Mouse (Mus musculus) forebrain, postnatal 0 days (tissue): ENCODE data around the gene Dis3l2. TPM values are rescaled to one million over a fixed set of nuclear protein-coding genes. Genes with fewer than 3 reads are reported as not detected.

ENCODE experiments used
- ATAC-seq: fragments of 200-750 bp; cut with Nextera tagmentation; 2 replicates; pipeline ENCODE4 v1.8.0; 2017; ENCODE audit warnings: mild to moderate bottlenecking, moderate library complexity
- DNase-seq: peaks from one replicate; pipeline ENCODE4 v3.0.0-alpha.2; 2015
- H3K27ac ChIP-seq: fragments of 300-500 bp; sonication (generic); 2 replicates; pipeline ENCODE4 v1.5.1; 2014; ENCODE audit warnings: low read depth, mild to moderate bottlenecking, antibody characterized with exemption, low read length, moderate library complexity, mixed read lengths
- H3K27me3 ChIP-seq: fragments of 300-500 bp; sonication (generic); 2 replicates; pipeline ENCODE4 v1.6.1; 2014; ENCODE audit warnings: mild to moderate bottlenecking, low read length, mixed read lengths; ENCODE audit not compliant: insufficient read depth
- H3K36me3 ChIP-seq: fragments of 300-500 bp; sonication (generic); 2 replicates; pipeline ENCODE4 v1.6.1; 2014; ENCODE audit warnings: mild to moderate bottlenecking, moderate library complexity; ENCODE audit not compliant: insufficient read depth
- H3K4me1 ChIP-seq: fragments of 300-500 bp; sonication (generic); 2 replicates; pipeline ENCODE4 v1.6.1; 2014; ENCODE audit warnings: antibody characterized with exemption; ENCODE audit not compliant: insufficient read depth
- H3K4me2 ChIP-seq: fragments of 300-500 bp; sonication (generic); 2 replicates; pipeline ENCODE4 v1.6.1; 2014; ENCODE audit warnings: low read depth, mild to moderate bottlenecking, moderate library complexity
- H3K4me3 ChIP-seq: fragments of 300-500 bp; sonication (generic); 2 replicates; pipeline ENCODE4 v1.5.1; 2014; ENCODE audit warnings: low read depth, low read length, mixed read lengths
- H3K9ac ChIP-seq: fragments of 300-500 bp; sonication (generic); 2 replicates; pipeline ENCODE4 v1.6.1; 2014; ENCODE audit warnings: mild to moderate bottlenecking
- H3K9me3 ChIP-seq: fragments of 300-500 bp; sonication (generic); 2 replicates; pipeline ENCODE4 v1.6.1; 2016; ENCODE audit warnings: low read length
- CTCF ChIP-seq: sonication (generic); IDR thresholded peaks from 2 replicates; pipeline ENCODE4 v1.5.1; 2016; ENCODE audit warnings: antibody characterized with exemption, control low read depth, low read depth
- WGBS: fragments of 180-500 bp; shearing (Covaris S2); extraction: QIAGEN DNeasy Blood & Tissue Kit; methylation state at CpG from one replicate; pipeline ENCODE4 v1.1.7; 2014; 5-methylcytosine and 5-hydroxymethylcytosine counted together
- polyA plus RNA-seq: library from polyadenylated mRNA; unstranded; fragments of >200 nt; fragmentation: Nextera tagmentation; extraction: Ambion mirVana; gene quantifications from 2 replicates; pipeline ENCODE4 v1.2.1, GENCODE M21; 2015
- total RNA-seq: library from RNA; depleted of rRNA; stranded (reverse); fragments of >200 nt; gene quantifications from 2 replicates; pipeline ENCODE4 v1.2.3, GENCODE M21; 2014

Gene Dis3l2
- total and polyA plus RNA-seq, 2 experiments from 2014 or later, result 35.0 to 53.6 TPM

DNA sequence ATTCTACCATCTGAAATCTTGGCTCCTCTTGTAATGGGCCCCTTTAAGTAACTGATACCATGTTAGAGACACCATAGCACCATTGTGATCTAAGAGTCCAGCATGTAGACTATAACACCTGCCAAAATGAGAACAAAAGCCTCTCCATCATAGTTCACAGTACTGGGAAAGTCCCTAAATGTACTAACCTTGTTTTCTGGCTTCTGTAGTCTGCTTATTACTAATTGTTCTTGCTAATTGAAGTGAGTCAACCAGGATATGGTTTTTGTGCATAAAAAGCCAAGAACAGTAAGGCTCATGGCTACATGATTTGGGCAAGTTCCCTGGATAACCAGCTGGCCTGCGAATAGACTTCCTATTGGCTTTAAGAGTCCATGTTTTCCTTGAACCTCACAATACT, 183.5 kb downstream of the Dis3l2 start:
- WGBS, result 97% methylated on average over 1 of the region's 1 CpGs

DNA sequence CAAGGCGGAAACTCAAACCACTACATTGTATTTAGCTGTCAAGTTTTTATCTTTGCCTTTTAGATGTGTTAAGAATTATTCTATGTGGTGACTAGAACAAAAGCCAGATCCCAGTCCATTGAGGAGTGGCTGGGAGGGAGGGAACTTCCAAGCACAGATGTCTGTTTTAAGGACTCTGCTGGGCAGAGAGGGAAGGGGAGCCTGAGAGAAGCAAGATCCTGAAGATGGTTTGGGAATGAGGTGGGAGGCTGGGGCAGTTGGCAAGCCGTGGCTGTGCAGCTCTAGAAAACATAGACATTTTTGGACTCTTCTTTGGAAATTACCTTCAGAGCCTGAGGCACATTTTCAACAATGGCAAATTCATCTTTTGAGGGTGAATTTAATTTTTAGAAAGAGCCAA, 208.9 kb downstream of the Dis3l2 start:
- H3K9me3 ChIP-seq, result no peaks in the 10 kb centered on the region
- ATAC-seq, result no peak

More for the DNA sequence above, 183.5 kb downstream of the Dis3l2 start:
- Histone ChIP-seq H3K27ac (no peak overlapping the region), H3K9me3 (no peaks in the 10 kb centered on the region), H3K4me2 (no peak overlapping the region), H3K9ac (no peak overlapping the region), H3K27me3 (no peaks in the 10 kb centered on the region), H3K4me1 (no peaks in the 10 kb centered on the region), H3K36me3 (no peaks in the 10 kb centered on the region), H3K4me3 (no peak overlapping the region)
- no peak for TF ChIP-seq CTCF
- DNase-seq (no peak), ATAC-seq (no peak)

DNA sequence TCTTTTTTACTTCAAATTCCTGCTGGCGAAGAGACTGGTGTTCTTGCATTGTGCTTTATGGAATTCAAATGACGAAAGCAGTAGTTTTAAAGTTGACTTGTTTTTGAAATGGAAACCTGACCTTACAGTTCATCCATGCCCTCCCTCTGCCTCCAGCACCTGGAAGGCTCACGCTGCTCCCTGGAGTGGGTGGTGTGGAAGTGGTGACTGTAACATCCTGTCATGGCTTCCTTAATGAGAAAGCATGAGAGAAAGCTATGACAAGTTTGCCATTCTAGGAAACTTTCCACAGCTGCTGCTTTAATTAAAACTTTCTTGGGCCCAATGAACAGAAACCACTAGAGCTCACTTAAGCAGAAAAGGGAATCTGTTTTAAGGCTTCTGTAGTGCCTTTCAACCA, 210.3 kb downstream of the Dis3l2 start:
- Histone ChIP-seq H3K36me3 (no peaks in the 10 kb centered on the region), H3K4me2 (no peak overlapping the region), H3K9ac (no peak overlapping the region), H3K27ac (no peak overlapping the region), H3K4me1 (no peaks in the 10 kb centered on the region), H3K27me3 (no peaks in the 10 kb centered on the region), H3K9me3 (no peaks in the 10 kb centered on the region), H3K4me3 (no peak overlapping the region)
- 88% methylated on average over 3 of the region's 3 CpGs for WGBS
- no peak for TF ChIP-seq CTCF
- no peak for ATAC-seq
- DNase-seq, result no peak

More for the DNA sequence above, 208.9 kb downstream of the Dis3l2 start:
- WGBS, result 77% methylated on average over 2 of the region's 2 CpGs
- Histone ChIP-seq H3K36me3 (no peaks in the 10 kb centered on the region), H3K4me3 (no peak overlapping the region), H3K4me1 (no peaks in the 10 kb centered on the region), H3K9ac (no peak overlapping the region), H3K27me3 (no peaks in the 10 kb centered on the region), H3K4me2 (no peak overlapping the region), H3K27ac (no peak overlapping the region)
- no peak for DNase-seq
- no peak for TF ChIP-seq CTCF

DNA sequence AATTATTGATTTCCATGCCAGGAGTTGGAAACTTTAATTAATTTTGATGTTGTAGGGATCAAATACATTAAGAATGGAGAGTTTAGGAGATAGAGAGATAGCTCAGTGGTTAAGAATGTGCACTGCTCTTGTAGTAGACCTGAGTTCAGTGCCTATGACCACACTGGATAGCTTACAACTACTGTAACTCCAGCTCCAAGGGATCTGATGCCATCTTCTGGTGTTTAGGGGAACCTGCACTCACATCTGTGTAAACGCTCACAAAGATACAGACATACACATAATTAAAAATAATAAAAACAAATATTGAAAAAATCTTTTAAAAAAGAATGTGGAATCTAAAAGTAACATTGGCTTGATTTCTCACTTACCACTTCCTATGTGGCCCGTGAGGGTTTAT, 211.1 kb downstream of the Dis3l2 start:
- no peak for TF ChIP-seq CTCF
- no peaks in the 10 kb centered on the region for H3K27me3 ChIP-seq
- WGBS, result 96% methylated on average over 2 of the region's 2 CpGs
- ATAC-seq (no peak), DNase-seq (no peak)
- no peaks in the 10 kb centered on the region for H3K36me3 ChIP-seq
- no peak overlapping the region for H3K27ac ChIP-seq
- H3K9ac ChIP-seq, result no peak overlapping the region
- H3K4me3 ChIP-seq, result no peak overlapping the region
- H3K4me2 ChIP-seq, result no peak overlapping the region
- H3K4me1 ChIP-seq, result no peaks in the 10 kb centered on the region
- H3K9me3 ChIP-seq, result no peaks in the 10 kb centered on the region

DNA sequence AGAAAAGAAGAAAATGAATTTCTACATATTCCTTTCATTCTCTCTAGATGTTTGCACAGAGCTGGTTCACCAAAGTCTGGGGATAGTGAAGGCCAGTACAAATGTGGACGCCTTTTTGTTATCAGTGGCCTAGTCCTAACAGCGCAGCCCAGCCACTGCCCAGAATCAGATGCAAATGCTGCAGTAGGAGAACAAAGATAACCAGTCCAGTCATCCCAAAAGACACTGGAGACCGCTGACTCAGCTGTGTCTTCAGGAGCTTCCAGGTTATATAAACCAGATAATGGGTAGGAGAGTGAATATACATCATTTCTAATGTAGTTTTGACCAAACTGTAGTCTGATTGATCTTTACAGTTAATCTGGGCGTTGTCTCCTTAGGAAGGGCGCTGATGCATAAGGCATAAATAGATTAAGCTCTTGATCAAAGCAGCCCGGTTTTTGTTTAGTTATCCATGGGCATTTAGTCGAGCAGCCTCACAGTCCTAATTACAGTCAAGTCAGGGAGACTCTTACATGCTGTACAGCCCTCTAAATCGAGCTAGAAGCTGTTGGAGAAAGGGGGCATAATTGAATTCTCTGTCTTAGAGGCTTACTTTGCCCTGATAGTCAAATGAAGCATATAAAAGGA, 212.9 kb downstream of the Dis3l2 start:
- no peak overlapping the region for H3K27ac ChIP-seq
- H3K27me3 ChIP-seq, result no peaks in the 10 kb centered on the region
- no peaks in the 10 kb centered on the region for H3K4me1 ChIP-seq
- H3K9ac ChIP-seq, result no peak overlapping the region
- WGBS, result 38% methylated on average over 8 of the region's 8 CpGs
- TF ChIP-seq CTCF, result no peak
- no peak overlapping the region for H3K4me2 ChIP-seq
- H3K4me3 ChIP-seq, result no peak overlapping the region
- DNase-seq (no peak), ATAC-seq (no peak)
- H3K36me3 ChIP-seq, result no peaks in the 10 kb centered on the region
- H3K9me3 ChIP-seq, result no peaks in the 10 kb centered on the region

DNA sequence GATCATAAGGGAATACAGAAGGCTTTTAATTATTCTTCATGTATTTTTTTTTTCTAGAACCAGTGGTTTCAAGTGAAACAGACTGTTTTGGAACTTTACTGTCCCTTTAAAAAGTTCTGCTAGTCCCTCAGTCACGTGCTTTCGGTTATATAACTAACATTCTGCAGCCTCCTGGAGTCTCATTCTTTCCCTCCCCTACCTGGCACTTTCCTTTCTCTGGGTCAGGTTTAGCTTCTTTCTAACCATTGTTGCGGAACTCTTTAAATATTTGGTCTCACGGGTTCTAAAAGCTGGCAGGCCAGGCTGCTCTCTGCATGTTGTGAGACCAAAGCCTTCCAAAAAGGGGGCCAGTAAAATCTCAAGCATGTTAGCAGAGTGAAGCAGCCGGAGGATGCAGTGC, 222.2 kb downstream of the Dis3l2 start:
- Histone ChIP-seq H3K27ac (no peak overlapping the region), H3K4me2 (no peak overlapping the region), H3K9ac (no peak overlapping the region), H3K36me3 (peaks cover 3% of the 10 kb centered on the region; the same call in 1 of the 2 replicates), H3K9me3 (no peaks in the 10 kb centered on the region), H3K27me3 (no peaks in the 10 kb centered on the region), H3K4me3 (no peak overlapping the region), H3K4me1 (no peaks in the 10 kb centered on the region)
- ATAC-seq (no peak), DNase-seq (no peak)
- no peak for TF ChIP-seq CTCF
- WGBS, result 69% methylated on average over 5 of the region's 5 CpGs

DNA sequence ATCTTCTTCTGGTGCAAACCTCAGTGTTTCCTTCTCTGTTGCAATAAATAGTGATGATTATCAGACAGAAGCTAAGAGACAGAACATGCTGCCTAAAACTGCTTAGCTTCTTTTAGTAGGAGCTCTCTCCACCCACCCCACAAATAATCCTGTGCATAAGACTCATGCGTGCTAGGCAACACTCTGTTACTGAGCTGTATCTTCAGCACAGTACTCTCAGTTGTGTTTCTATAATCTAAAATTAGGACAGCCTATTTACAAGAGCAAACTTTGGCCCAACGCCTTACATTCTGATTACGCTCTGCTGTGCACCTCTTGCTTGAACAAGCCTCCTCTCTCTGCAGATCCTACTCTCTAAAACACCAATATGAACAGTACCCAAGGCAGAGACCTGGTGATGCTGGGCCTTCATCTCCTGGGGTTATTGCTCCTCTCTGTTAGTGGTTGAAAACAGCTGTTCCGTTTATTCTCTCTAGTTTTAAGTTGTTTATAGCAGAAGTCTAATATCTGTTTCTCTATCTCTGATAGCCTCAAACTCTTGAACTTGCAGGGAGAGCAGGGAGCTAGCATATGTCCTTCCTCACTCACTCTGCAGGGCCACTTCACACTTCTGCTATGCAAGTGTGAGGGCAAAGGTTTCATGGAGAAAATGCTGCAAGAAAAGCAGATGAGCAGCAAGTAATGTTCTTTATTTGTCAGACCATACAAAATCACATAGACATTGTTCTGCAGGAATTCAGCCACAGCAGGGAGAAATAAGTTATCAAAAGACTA, 228.2 kb downstream of the Dis3l2 start:
- no peaks in the 10 kb centered on the region for H3K4me1 ChIP-seq
- H3K9ac ChIP-seq, result no peak overlapping the region
- no peak overlapping the region for H3K4me3 ChIP-seq
- no peak overlapping the region for H3K4me2 ChIP-seq
- no peak for ATAC-seq
- no peak for TF ChIP-seq CTCF
- H3K36me3 ChIP-seq, result peaks cover 6% of the 10 kb centered on the region; the same call in 1 of the 2 replicates
- WGBS, result 89% methylated on average over 4 of the region's 4 CpGs
- H3K27ac ChIP-seq, result no peak overlapping the region
- H3K27me3 ChIP-seq, result no peaks in the 10 kb centered on the region
- DNase-seq, result peak; percentile 8
- no peaks in the 10 kb centered on the region for H3K9me3 ChIP-seq
